Mouse (Mus musculus) adrenal gland, adult 10 weeks (tissue): ENCODE results near the gene Gm3106. TPM values are rescaled to one million over a fixed set of nuclear protein-coding genes. Genes with fewer than 3 reads are reported as not detected.

Experiments
- polyA plus RNA-seq: library from polyadenylated mRNA; stranded (reverse); fragments of 350-450 nt; fragmentation: Illumina TruSeq; extraction: RNeasy Lipid Tissue Mini Kit (QIAGEN cat#74804); gene quantifications from one replicate; pipeline ENCODE4 v1.2.3, GENCODE M21; 2014; ENCODE audit warnings: low read depth, low replicate concordance

Gene Gm3106
- polyA plus RNA-seq: not detected

GRCm38 (mm10) chr5:94217705-94218104 lies at the start of gene Gm3106:
TSS of gene Gm3106 (plus strand) at chr5:94218005.

Other genes with a start within 250 kb of the Gm3106 start
- not detected for gene BC061212, start 147.5 kb upstream of the Gm3106 start, polyA plus RNA-seq
- gene Gm6351, start 141.6 kb upstream of the Gm3106 start, polyA plus RNA-seq: not detected
- not detected for gene A430089I19Rik, start 88.8 kb downstream of the Gm3106 start, polyA plus RNA-seq
- gene Gm6502, start 96.4 kb downstream of the Gm3106 start, polyA plus RNA-seq: not detected
- gene AA792892, start 121.7 kb downstream of the Gm3106 start, polyA plus RNA-seq: not detected
- not detected for gene Gm7682, start 227.8 kb downstream of the Gm3106 start, polyA plus RNA-seq